Mouse (Mus musculus) erythroblast, embryonic 14.5 days (primary cell): ENCODE data around the gene Ufc1. TPM values are rescaled to one million over a fixed set of nuclear protein-coding genes. Genes with fewer than 3 reads are reported as not detected.

ENCODE experiments used
- H3K27me3 ChIP-seq: 2 replicates; pipeline ENCODE4 v1.6.1; 2012; ENCODE audit warnings: inconsistent platforms; ENCODE audit not compliant: control insufficient read depth
- H3K36me3 ChIP-seq: 2 replicates; pipeline ENCODE4 v1.6.1; 2012; ENCODE audit warnings: mild to moderate bottlenecking, inconsistent platforms; ENCODE audit not compliant: control insufficient read depth
- H3K4me1 ChIP-seq: 2 replicates; pipeline ENCODE4 v1.6.1; 2012; ENCODE audit warnings: inconsistent platforms; ENCODE audit not compliant: control insufficient read depth
- H3K4me3 ChIP-seq: replicated peaks from 2 replicates; pipeline ENCODE3; 2012; ENCODE audit warnings: moderate library complexity, mild to moderate bottlenecking, inconsistent platforms
- H3K9me3 ChIP-seq: 2 replicates; pipeline ENCODE4 v1.6.1; 2012; ENCODE audit warnings: low read length, inconsistent platforms, mixed read lengths; ENCODE audit not compliant: control insufficient read depth
- GATA1 ChIP-seq: IDR thresholded peaks from 2 replicates; pipeline ENCODE4 v1.6.1; 2012; ENCODE audit warnings: low read length, inconsistent platforms, mixed read lengths
- TAL1 ChIP-seq: IDR thresholded peaks from 3 replicates; pipeline ENCODE4 v1.6.1; 2012; ENCODE audit warnings: low read length, inconsistent platforms, mixed read lengths
- polyA plus RNA-seq: library from polyadenylated mRNA; stranded (reverse); fragments of >175 nt; gene quantifications from 2 replicates; pipeline ENCODE4 v1.2.3, GENCODE M21; 2012

Gene Ufc1
- polyA plus RNA-seq, 1 experiment, result 4.8 TPM

DNA sequence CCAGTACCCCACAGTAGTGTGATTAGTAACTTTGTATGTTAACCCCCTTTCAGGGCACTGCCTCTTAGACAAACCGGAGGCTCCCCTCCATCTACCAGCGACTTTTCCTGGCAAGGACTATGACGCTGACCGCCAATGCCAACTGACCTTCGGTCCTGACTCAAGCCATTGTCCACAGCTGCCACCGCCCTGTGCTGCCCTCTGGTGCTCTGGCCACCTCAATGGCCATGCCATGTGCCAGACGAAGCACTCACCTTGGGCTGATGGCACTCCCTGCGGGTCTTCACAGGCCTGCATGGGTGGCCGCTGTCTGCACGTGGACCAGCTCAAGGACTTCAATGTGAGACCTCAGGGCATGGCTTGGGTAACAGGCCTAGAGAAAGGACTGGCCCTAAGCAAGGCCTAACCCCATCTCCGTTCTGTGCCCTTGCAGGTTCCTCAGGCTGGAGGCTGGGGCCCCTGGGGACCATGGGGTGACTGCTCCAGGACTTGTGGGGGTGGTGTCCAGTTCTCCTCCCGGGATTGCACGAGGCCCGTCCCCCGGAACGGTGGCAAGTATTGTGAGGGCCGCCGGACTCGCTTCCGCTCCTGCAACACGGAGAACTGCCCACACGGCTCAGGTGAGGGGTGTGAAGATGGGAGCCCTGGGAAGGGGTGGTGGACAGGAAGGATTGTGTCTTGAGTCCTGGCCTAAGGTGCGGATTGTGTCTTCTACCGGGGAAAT, 38.6 kb downstream of the Ufc1 start:
- Histone ChIP-seq H3K9me3 (no peaks in the 10 kb centered on the region), H3K36me3 (no peaks in the 10 kb centered on the region), H3K27me3 (peaks cover 59% of the 10 kb centered on the region), H3K4me1 (peaks cover 17% of the 10 kb centered on the region), H3K4me3 (no peak overlapping the region)
- TF ChIP-seq GATA1, result no peak
- no peak for TF ChIP-seq TAL1

DNA sequence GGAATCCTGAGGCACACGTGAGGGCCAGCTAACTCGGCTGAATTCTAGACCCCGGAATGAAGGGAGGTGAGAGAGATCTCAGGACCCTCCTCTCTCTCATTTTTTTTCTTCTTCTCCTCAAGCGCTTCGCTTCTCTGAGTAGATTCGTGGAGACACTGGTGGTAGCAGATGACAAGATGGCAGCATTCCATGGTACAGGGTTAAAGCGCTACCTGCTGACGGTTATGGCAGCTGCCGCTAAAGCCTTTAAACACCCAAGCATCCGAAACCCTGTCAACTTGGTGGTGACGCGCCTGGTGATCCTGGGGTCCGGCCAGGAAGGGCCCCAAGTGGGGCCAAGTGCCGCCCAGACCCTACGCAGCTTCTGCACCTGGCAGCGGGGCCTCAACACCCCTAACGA, 42.4 kb downstream of the Ufc1 start:
- H3K9me3 ChIP-seq, result no peaks in the 10 kb centered on the region
- H3K4me3 ChIP-seq, result no peak overlapping the region
- no peaks in the 10 kb centered on the region for H3K36me3 ChIP-seq
- TF ChIP-seq GATA1 (no peak), TAL1 (no peak)
- peaks cover 57% of the 10 kb centered on the region for H3K27me3 ChIP-seq
- H3K4me1 ChIP-seq, result peaks cover 20% of the 10 kb centered on the region

DNA sequence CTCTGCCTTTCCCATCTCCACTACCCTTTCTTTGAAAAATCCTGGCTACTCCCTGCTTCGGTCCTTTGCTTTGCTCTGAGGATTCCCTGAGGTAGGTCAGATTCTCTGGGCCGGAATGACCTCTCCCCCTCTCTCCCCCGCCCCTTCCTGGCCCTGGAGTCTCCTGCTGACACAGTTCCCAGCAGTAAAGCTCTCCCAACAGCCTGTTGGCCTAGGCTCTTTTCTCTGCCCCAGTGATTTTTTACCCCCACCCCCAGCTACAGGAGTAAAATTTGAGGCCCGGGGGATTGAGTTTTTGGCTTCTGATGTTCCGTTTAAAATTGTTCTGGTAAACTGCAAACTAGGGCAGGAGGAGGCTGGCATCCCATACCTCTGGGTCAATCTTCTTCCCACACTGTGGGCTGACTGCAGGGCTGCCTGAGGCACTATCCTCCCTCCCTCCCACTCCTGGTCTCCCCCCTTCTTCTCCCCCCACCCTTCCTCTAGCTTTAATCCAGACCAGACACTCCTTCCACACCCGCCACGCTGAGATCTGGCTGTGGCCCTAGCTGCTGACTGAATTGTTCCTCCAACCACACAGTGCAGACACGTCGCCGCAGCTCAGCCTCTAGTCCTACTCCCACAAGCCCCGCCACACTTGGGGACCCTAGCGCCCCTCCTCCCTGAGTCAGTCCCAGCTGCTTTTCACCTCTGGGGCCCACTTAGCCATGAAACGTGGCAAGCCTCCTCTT, 43.1 kb downstream of the Ufc1 start:
- Histone ChIP-seq H3K36me3 (no peaks in the 10 kb centered on the region), H3K9me3 (no peaks in the 10 kb centered on the region), H3K4me1 (peaks cover 19% of the 10 kb centered on the region), H3K27me3 (peaks cover 57% of the 10 kb centered on the region), H3K4me3 (no peak overlapping the region)
- TF ChIP-seq GATA1, result no peak
- no peak for TF ChIP-seq TAL1

DNA sequence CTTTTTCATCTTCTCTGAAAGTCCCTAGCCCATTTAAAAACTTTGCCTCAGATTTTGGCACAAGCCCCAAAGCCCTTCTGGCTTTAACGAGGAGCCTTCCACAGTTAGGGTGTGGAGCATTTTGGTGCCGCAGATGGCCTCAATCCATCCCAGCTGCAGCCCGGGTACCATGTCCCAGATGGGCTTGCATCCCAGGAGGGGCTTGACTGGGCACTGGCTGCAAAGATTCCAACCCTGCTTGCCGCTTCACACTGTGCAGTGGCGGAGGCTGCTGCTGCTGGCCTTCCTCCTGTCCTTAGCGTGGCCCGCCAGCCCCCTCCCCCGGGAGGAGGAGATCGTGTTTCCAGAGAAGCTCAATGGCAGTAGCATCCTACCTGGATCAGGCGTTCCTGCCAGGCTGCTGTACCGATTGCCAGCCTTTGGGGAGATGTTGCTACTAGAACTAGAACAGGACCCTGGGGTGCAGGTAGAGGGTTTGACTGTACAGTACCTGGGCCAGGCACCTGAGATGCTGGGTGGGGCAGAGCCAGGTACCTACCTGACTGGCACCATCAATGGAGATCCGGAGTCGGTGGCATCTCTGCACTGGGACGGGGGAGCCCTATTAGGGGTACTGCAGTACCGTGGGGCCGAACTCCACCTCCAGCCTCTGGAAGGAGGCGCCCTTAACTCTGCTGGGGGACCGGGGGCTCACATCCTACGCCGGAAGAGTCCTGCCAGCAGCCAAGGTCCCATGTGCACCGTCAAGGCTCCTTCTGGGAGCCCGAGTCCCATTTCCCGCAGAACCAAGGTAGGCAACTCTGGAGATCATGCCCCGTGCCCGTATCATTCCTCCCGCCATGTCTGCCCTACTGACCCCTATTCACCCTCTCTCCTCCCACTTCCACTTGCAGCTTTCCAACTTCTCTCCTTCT, 43.9 kb downstream of the Ufc1 start, which contains the start of gene Ndufs2:
Gene Ndufs2, minus strand, starts transcription at position 709 of the 914 bp plus-strand sequence.
- Histone ChIP-seq H3K36me3 (no peaks in the 10 kb centered on the region), H3K9me3 (no peaks in the 10 kb centered on the region), H3K4me1 (peaks cover 26% of the 10 kb centered on the region), H3K4me3 (no peak within 1 kb of the TSS), H3K27me3 (peaks cover 57% of the 10 kb centered on the region)
- no peak for TF ChIP-seq GATA1
- no peak for TF ChIP-seq TAL1

DNA sequence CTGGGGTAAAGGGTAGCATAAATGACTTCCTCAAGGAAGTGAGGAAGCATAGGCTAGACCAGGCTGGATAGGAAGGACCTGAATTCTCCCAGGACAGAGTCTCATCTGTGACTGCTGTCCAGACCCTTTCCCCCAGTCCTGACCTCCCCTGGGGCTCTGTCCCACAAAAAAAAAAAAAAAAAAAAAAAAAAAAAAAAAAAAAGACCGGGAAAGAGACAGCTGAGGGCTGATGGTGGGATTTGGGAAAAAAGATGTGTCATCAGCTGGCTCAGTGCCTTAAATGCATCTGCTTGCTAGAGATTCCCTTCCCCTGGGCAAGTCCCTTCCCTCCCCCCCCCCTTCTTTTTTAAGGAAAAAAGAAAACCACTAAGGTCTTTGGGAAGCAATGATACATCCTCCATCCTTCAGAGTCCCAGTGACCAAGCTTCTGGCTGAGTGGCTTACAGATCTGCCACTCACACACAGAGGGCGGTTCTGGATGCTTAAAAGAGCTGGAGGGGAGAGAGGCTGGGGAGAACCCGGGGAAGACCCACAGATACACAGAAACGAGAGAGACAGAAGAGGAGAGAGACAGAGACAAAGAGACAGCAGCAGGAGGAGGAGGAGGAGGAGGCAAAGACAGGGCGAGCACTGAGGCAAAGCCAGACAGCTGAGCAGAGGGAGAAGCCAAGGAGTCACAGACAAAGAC, 44.8 kb downstream of the Ufc1 start, which contains the start of gene Adamts4:
Gene Adamts4, plus strand, starts transcription at position 509 of the 688 bp plus-strand sequence.
- H3K27me3 ChIP-seq, result peaks cover 57% of the 10 kb centered on the region
- peaks cover 34% of the 10 kb centered on the region for H3K4me1 ChIP-seq

DNA sequence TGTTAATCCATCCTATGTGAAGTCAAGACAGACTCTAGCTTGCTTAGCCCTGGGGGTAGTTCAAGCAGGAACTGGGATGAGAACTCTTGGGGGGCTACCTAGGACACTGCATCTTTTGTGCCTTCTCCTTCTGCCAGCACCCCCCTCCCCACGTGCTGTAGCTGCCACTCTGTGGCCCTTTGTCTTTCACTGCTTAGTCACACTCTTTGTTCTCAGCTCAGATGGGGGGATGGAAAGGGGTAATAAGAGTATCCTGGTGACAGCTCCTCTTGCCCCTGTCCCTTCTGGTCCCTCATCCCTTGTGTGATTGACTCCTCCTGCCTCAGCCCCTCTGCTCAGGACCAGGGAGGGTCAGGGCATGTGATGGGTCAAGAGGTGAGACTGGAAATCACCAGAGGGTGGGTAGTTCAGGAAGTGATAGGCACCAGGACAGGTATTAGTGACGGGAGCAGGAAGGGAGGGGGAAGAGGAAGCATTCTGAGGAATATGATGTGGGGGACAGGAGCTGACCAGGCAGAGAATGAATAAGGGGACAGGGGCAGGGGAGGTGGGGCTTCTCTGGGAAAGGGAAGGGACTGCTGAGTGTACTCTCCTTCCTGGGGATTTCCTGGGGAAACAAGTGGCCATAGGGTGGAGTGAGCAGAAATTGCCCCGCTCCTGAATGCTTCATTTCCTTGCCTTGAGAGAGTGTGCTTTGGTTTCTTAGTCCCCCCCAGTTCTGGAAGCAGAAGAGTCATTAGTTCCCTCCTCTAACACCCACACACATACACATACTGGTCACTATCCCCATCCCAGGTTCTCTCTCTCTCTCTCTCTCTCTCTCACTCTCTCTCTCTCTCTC, 46.2 kb downstream of the Ufc1 start:
- Histone ChIP-seq H3K4me1 (peaks cover 37% of the 10 kb centered on the region), H3K36me3 (peaks cover 12% of the 10 kb centered on the region), H3K9me3 (no peaks in the 10 kb centered on the region), H3K27me3 (peaks cover 50% of the 10 kb centered on the region), H3K4me3 (no peak overlapping the region)
- TF ChIP-seq GATA1 (no peak), TAL1 (no peak)

More for the DNA sequence above, 44.8 kb downstream of the Ufc1 start, which contains the start of gene Adamts4:
- Histone ChIP-seq H3K9me3 (no peaks in the 10 kb centered on the region), H3K36me3 (peaks cover 3% of the 10 kb centered on the region; the same call in 1 of the 2 replicates), H3K4me3 (no peak within 1 kb of the TSS)
- TF ChIP-seq GATA1, result no peak
- TF ChIP-seq TAL1, result no peak

DNA sequence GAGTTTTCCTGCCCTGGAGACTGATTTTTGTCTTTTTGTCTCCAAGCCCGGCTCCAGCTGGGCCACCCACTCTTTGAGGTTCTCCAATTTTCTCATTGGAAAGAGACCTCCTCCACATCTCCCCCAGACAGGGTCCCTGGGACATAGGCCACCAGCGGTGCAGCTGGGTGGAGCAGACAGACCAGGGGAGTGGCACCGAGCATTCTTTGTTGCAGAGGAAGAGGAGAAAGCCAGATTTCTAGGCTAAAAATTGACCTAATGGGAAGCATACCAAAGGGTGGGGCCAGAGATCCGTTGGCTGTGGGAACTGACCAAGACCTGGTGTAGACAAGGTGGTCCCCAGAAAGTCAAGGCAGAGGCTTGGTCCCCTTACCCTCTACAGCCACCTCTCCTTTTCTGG, 46.9 kb downstream of the Ufc1 start:
- TF ChIP-seq GATA1 (no peak), TAL1 (no peak)

More for the DNA sequence above, 46.9 kb downstream of the Ufc1 start:
- H3K27me3 ChIP-seq, result peaks cover 47% of the 10 kb centered on the region
- peaks cover 19% of the 10 kb centered on the region for H3K36me3 ChIP-seq
- peaks cover 38% of the 10 kb centered on the region for H3K4me1 ChIP-seq
- peak overlapping the region; percentile 72 for H3K4me3 ChIP-seq
- no peaks in the 10 kb centered on the region for H3K9me3 ChIP-seq
